Mouse (Mus musculus): Measurements from ENCODE around the gene Ak1.

Gene Ak1

GRCm38 (mm10) chr2:32621517-32621859, at the start of gene Ak1:
Gene Ak1, plus strand, starts transcription at chr2:32621758.
- DNase-seq, result no peak

GRCm38 (mm10) chr2:32572196-32572595, 49.4 kb upstream of the Ak1 start:
- DNase-seq, result no peak

- DNase-seq, result no peak
Observed at GRCm38 (mm10) chr2:32574497-32574896, 47.1 kb upstream of the Ak1 start, which contains the start of gene Pip5kl1. Gene Pip5kl1, plus strand, starts transcription at chr2:32574797.

- peak; percentile 77 to 82 for DNase-seq
Observed at GRCm38 (mm10) chr2:32574901-32575585, 46.5 kb upstream of the Ak1 start.

GRCm38 (mm10) chr2:32575586-32576160, 45.9 kb upstream of the Ak1 start, which contains the start of gene 9430097D07Rik:
Gene 9430097D07Rik, minus strand, starts transcription at chr2:32575684.
- DNase-seq, result peak; percentile 78 to 79

- no peak for DNase-seq
Observed at GRCm38 (mm10) chr2:32576532-32576931, 45.0 kb upstream of the Ak1 start.

- peak in 1 of 2 experiments; percentile 57 for DNase-seq
Observed at GRCm38 (mm10) chr2:32578146-32579046, 43.2 kb upstream of the Ak1 start.

- DNase-seq, result peak; percentile 76 to 79
Observed at GRCm38 (mm10) chr2:32581450-32582095, 40.0 kb upstream of the Ak1 start.

GRCm38 (mm10) chr2:32582830-32583799, 38.4 kb upstream of the Ak1 start:
- DNase-seq, result peak; percentile 81 to 89

- no peak for DNase-seq
Observed at GRCm38 (mm10) chr2:32585149-32585714, 36.3 kb upstream of the Ak1 start.

- peak; percentile 86 to 95 for DNase-seq
Observed at GRCm38 (mm10) chr2:32586871-32587351, 34.6 kb upstream of the Ak1 start, which contains the start of gene St6galnac4. Gene St6galnac4, plus strand, starts transcription at chr2:32587095.

- DNase-seq, result no peak
Observed at GRCm38 (mm10) chr2:32587731-32588321, 33.7 kb upstream of the Ak1 start.

GRCm38 (mm10) chr2:32589213-32589795, 32.3 kb upstream of the Ak1 start:
- DNase-seq, result peak; percentile 86 to 91

GRCm38 (mm10) chr2:32590224-32590623, 31.3 kb upstream of the Ak1 start:
- DNase-seq, result no peak

GRCm38 (mm10) chr2:32591249-32591648, 30.3 kb upstream of the Ak1 start:
- DNase-seq, result no peak

GRCm38 (mm10) chr2:32596725-32597124, 24.8 kb upstream of the Ak1 start:
- DNase-seq, result peak; percentile 88 to 89

- no peak for DNase-seq
Observed at GRCm38 (mm10) chr2:32597248-32597647, 24.3 kb upstream of the Ak1 start.

- DNase-seq, result no peak
Observed at GRCm38 (mm10) chr2:32597699-32598098, 23.9 kb upstream of the Ak1 start.

- DNase-seq, result peak; percentile 69 to 73
Observed at GRCm38 (mm10) chr2:32598506-32598905, 23.1 kb upstream of the Ak1 start.

- DNase-seq, result no peak
Observed at GRCm38 (mm10) chr2:32599409-32599808, 22.1 kb upstream of the Ak1 start, which contains the start of gene St6galnac6. Gene St6galnac6, plus strand, starts transcription at chr2:32599709.

Data from cerebellum, postnatal 36 days (tissue).